Mouse (Mus musculus): Measurements from ENCODE around the gene Arfrp1.

Arfrp1 gene

GRCm38 (mm10) chr2:181314080-181314810 lies 51.0 kb downstream of the Arfrp1 start, which contains the start of gene Stmn3:
Gene Stmn3, minus strand, starts transcription at chr2:181314500.
- in situ Hi-C loops (cut with MboI; ENCODE audit: low pct_unique_long_range_greater_than_20kb in 1 of 2, low sequenced_read_pairs in 2 of 2, unreplicated experiment in 1 of 2) = no loop called here

DNA sequence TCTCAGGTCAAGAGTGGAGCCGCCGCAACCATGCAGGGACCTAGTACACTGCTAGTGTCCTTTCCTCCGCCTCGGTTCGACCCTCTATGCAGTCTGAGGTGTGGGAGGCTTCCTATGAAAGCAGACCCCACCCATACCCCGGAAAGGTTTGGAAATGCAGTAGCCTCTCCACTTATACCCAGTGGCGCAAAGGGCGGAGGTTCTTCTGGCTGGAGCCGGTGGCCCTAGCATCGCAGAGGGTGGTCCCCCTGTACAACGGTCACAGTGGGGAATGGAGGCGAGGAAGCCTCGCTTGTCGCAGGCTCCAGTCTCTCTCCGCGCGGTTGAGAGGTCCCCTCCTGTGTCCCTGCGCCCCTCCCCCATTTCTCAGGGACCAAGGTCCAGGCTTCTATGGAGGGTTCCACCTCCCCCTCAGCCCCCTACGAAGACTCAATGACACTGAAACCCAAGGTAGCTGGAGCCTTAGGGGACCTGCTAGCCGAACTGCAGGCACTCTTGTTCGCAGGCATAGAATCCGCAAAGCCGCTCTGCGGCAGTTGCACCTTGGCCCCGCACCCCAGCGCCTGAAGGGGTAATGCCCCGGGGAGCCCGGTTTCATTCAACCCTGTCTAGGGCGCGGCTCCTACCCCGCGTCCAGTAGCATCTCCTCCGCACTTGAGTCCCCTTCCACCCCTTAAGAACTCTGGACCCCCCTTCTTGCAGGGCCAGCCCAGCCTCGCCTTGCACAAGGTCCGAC lies 51.7 kb downstream of the Arfrp1 start:
- in situ Hi-C loops (cut with MboI; ENCODE audit: low pct_unique_long_range_greater_than_20kb in 1 of 2, low sequenced_read_pairs in 2 of 2, unreplicated experiment in 1 of 2) = no loop called here

- in situ Hi-C loops (cut with MboI; ENCODE audit: low pct_unique_long_range_greater_than_20kb in 1 of 2, low sequenced_read_pairs in 2 of 2, unreplicated experiment in 1 of 2) = no loop called here
Measured at GRCm38 (mm10) chr2:181313006-181313343, 52.2 kb downstream of the Arfrp1 start.

DNA sequence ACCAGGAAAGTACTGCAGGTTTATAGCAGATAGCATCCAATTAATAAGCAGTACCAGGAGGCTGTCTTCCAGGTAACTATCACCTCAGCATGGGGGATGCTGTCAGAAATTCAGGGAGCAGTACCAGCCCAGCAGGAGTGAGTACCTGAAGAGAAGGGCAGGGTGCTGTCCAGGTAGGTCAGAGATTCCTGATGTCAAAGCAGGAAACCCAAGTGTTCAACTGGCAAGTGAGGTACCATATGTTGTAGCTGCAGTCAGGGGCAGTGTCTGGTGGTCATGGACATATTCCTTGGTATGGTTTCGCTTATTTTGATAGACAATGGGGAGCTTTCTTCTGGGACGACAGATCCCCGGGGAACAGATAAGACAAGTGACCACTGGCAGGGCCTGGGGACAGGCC lies 52.8 kb downstream of the Arfrp1 start:
- in situ Hi-C loops (cut with MboI; ENCODE audit: low pct_unique_long_range_greater_than_20kb in 1 of 2, low sequenced_read_pairs in 2 of 2, unreplicated experiment in 1 of 2) = no loop called here
